In the genomic region with DNA sequence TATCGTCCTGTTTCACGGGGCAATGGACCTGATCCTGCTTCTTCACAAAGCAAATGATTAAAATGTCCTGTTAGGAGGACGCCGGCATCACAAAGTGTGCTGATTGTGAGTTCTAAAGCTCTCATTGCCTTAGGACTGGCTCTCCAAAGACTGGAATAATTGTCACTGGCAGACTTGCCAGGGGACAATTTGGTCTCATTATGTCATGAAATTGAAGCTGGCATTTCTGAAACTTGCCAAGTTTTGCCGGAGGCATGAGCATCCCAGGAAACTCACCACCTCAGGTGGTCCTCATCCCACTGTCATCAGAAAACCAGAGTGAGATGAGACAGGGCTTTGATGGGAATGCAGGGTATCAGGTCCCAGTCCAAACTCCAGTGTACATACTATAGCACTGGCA, we compare ENCODE assay signal across 17 mouse cellular contexts.
DNase-seq lines count a peak whose midpoint lies in the region; ATAC-seq and TF ChIP-seq lines count a peak whose summit lies in the region.
"Had no signal": no experiment of that assay in that cellular context is flagged by ENCODE, and none has a peak within 500 bp of the region (broad histone marks: within the 10 kb centered on the region; RNA-seq: fewer than 3 reads in every experiment).

No protein-coding gene starts in this region.

- DNase-seq in brain, adult 2 months (ENCODE audit: low read depth, low spot score) = peak; percentile 68
- peak; percentile 41 for DNase-seq in brain, embryonic 14.5 days (ENCODE audit: low read depth)
- peak; percentile 43 for DNase-seq in cerebellum, adult 8-10 months
- peak; percentile 42 to 48 for DNase-seq in cerebellum, postnatal 10 days
- DNase-seq in layer of hippocampus, adult 9-10 months (ENCODE audit: low spot score) = no peak
- DNase-seq in c-Kit-positive CD71-positive TER-119-positive erythroid progenitor cells, embryonic 14.5 days (ENCODE audit: low spot score) = no peak
- DNase-seq: adrenal gland, adult 8-10 months; adrenal gland, postnatal 25 days; embryo, embryonic 11 days; forebrain, postnatal 0 days; gastrocnemius, postnatal 36 days; heart, adult 11 months; kidney, adult 2 months had no signal

- no peak for ATAC-seq in megakaryocyte-erythroid progenitor cell, adult 5-6 weeks (replicated peaks; ENCODE audit: low FRiP score, low TSS enrichment, poor library complexity, severe bottlenecking)
- ATAC-seq: activated CD4-positive, CD25-positive, alpha-beta regulatory T cell, adult 4 months; CD4-positive, CD25-positive, alpha-beta regulatory T cell, adult 4 months; forebrain, postnatal 0 days; intestine, postnatal 0 days had no signal

- TF ChIP-seq POLR2A in brain, embryonic 14.5 days (IDR thresholded peaks at IDR 0.05; ENCODE audit: borderline replicate concordance, extremely low read depth, insufficient read depth, insufficient read length, poor library complexity, severe bottlenecking) = no peak

- no peak for TF ChIP-seq CTCF in brain, embryonic 14.5 days (IDR thresholded peaks at IDR 0.05; ENCODE audit: borderline replicate concordance, extremely low read depth, insufficient read depth, insufficient read length)

Comparison
In these comparisons a context has a peak if more than half of its experiments do, and no peak if none do; other contexts are left out.
1. DNase-seq: peak in brain, adult 2 months (single experiment), brain, embryonic 14.5 days (single experiment), cerebellum, adult 8-10 months (single experiment) and cerebellum, postnatal 10 days (2 of 2); none in layer of hippocampus, adult 9-10 months (single experiment) and c-Kit-positive CD71-positive TER-119-positive erythroid progenitor cells, embryonic 14.5 days (single experiment).